Mouse (Mus musculus): Measurements from ENCODE around the gene Thap11. TPM values are rescaled to one million over a fixed set of nuclear protein-coding genes. Genes with fewer than 3 reads are reported as not detected.

Thap11 gene
- polyA plus RNA-seq, 1 experiment from 2014 or later, result 66.1 TPM

DNA sequence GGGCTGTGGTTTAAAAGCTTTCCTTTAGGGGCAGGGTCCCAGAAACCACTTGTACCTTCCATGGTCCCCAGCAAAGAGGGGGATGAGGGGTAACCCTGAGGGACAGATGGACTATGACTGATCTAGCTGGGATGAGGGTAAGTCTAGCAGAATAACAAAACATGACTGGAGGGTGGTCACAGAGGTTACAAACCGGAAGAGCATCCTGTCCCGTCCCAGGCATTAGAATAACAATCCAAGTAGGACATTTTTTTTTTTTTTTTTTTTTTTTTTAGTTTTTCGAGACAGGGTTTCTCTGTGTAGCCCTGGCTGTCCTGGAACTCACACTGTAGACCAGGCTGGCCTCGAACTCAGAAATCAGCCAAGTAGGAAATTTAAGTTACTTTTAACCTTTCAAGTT, 4.9 kb upstream of the Thap11 start:
- H3K4me2 ChIP-seq (replicated peaks; ENCODE audit: low read depth, low read length), result no peak overlapping the region
- 77% methylated on average over 3 of the region's 4 CpGs for WGBS
- H3K4me3 ChIP-seq (ENCODE audit: low read length), result no peak overlapping the region

DNA sequence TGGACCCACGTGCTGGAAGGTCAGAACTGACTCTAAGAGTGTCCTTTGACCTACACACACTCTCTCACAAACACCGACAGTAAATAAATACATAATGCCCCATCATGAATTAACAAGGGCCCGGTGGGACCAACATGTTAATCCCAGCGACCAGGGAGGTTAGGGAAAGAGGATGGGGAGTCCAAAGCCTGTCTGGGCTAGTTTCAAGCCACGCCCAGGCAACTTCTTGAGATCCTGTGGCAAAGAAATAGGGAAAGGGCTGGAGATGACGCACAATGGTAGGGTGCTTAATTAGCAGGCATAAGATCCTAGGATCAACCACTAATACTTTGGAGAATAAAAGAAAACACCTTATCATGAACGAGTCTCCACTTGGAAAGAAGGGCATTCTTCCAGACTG, 4.3 kb upstream of the Thap11 start:
- H3K4me1 ChIP-seq (ENCODE audit: insufficient read depth, low read length), result peaks cover 9% of the 10 kb centered on the region
- peak overlapping the region; percentile 37 for H3K4me2 ChIP-seq (replicated peaks; ENCODE audit: low read depth, low read length)
- H3K9ac ChIP-seq (replicated peaks; ENCODE audit: low read length), result no peak overlapping the region
- no peak overlapping the region for H3K27ac ChIP-seq (ENCODE audit: low read length)
- H3K9me3 ChIP-seq (ENCODE audit: low read length), result no peaks in the 10 kb centered on the region
- H3K4me3 ChIP-seq (ENCODE audit: low read length), result peak overlapping the region; percentile 16; the same call in 1 of the 2 replicates
- peaks cover 33% of the 10 kb centered on the region for H3K36me3 ChIP-seq (ENCODE audit: insufficient read depth, low read length)
- ATAC-seq (ENCODE audit: low FRiP score, low TSS enrichment), result no peak
- no peaks in the 10 kb centered on the region for H3K27me3 ChIP-seq (ENCODE audit: insufficient read depth, low read length)
- 76% methylated on average over 7 of the region's 7 CpGs for WGBS

More for the DNA sequence above, 4.9 kb upstream of the Thap11 start:
- no peak overlapping the region for H3K27ac ChIP-seq (ENCODE audit: low read length)
- no peak overlapping the region for H3K9ac ChIP-seq (replicated peaks; ENCODE audit: low read length)
- no peak for ATAC-seq (ENCODE audit: low FRiP score, low TSS enrichment)
- H3K9me3 ChIP-seq (ENCODE audit: low read length), result no peaks in the 10 kb centered on the region
- H3K27me3 ChIP-seq (ENCODE audit: insufficient read depth, low read length), result no peaks in the 10 kb centered on the region
- H3K36me3 ChIP-seq (ENCODE audit: insufficient read depth, low read length), result peaks cover 33% of the 10 kb centered on the region
- H3K4me1 ChIP-seq (ENCODE audit: insufficient read depth, low read length), result peaks cover 9% of the 10 kb centered on the region

DNA sequence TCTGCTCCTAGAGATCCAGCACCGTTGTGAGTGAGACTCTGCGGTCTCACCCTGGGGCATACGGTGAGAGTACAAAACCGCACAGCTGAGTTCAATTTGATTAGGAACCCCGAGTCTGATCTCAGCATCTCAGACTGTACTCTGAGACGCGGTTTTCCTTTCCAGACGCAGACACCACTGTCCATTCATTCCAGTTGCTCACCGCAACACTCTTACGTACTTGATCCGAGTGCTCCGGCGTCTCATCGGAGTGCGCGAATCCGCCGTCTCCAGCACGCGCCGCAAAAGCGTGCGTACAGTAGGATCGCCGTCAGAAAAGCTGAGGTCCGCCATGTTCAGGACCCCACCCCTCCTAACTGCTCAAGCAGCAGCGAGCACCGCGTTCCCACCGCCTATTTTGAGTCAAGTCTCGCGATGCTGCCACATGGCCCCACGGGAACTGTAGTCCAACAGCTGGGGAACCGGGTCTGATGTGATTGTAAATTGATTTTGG, 3.2 kb upstream of the Thap11 start:
- Histone ChIP-seq H3K9me3 (ENCODE audit: low read length) (no peaks in the 10 kb centered on the region), H3K27me3 (ENCODE audit: insufficient read depth, low read length) (no peaks in the 10 kb centered on the region), H3K9ac (replicated peaks; ENCODE audit: low read length) (peak overlapping the region; percentile 91), H3K4me1 (ENCODE audit: insufficient read depth, low read length) (peaks cover 19% of the 10 kb centered on the region), H3K36me3 (ENCODE audit: insufficient read depth, low read length) (peaks cover 24% of the 10 kb centered on the region), H3K4me3 (ENCODE audit: low read length) (peak overlapping the region; percentile 89), H3K4me2 (replicated peaks; ENCODE audit: low read depth, low read length) (peak overlapping the region; percentile 67), H3K27ac (ENCODE audit: low read length) (peak overlapping the region; percentile 78)
- peak; percentile 81 for ATAC-seq (ENCODE audit: low FRiP score, low TSS enrichment)
- under 1% methylated on average over 34 of the region's 34 CpGs for WGBS

DNA sequence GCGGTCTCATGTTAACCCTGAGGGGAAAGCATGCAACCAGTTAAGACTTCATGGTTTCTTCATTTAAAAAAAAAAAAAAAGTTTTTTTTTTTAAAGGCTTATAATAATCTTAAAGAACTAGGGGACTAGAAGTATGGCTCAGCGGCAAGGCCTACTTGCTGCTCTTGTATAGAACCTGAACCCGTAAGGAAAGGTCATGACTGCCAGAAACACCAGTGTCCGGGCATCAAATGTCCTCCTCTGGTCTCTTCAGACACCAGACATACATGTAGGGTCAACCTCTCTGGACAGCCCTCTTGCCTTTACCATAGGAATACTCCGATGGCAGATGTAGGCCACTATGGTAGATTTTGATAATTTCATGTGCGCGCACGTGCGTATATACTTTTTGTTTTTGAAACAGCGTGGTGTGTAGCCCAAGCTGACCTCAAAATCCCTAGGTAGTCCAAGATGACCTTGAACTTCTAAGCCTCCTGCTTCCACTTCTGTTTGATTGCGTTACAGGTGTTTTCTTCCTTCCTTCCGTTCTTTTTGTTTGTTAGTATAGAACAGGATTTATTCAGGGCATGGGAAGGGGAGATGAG, 2.7 kb upstream of the Thap11 start:
- Histone ChIP-seq H3K9ac (replicated peaks; ENCODE audit: low read length) (no peak overlapping the region), H3K9me3 (ENCODE audit: low read length) (no peaks in the 10 kb centered on the region), H3K36me3 (ENCODE audit: insufficient read depth, low read length) (peaks cover 19% of the 10 kb centered on the region), H3K4me3 (ENCODE audit: low read length) (peak overlapping the region; percentile 89), H3K27me3 (ENCODE audit: insufficient read depth, low read length) (no peaks in the 10 kb centered on the region), H3K4me1 (ENCODE audit: insufficient read depth, low read length) (peaks cover 24% of the 10 kb centered on the region), H3K4me2 (replicated peaks; ENCODE audit: low read depth, low read length) (no peak overlapping the region), H3K27ac (ENCODE audit: low read length) (no peak overlapping the region)
- WGBS, result 82% methylated on average over 12 of the region's 12 CpGs
- no peak for ATAC-seq (ENCODE audit: low FRiP score, low TSS enrichment)

DNA sequence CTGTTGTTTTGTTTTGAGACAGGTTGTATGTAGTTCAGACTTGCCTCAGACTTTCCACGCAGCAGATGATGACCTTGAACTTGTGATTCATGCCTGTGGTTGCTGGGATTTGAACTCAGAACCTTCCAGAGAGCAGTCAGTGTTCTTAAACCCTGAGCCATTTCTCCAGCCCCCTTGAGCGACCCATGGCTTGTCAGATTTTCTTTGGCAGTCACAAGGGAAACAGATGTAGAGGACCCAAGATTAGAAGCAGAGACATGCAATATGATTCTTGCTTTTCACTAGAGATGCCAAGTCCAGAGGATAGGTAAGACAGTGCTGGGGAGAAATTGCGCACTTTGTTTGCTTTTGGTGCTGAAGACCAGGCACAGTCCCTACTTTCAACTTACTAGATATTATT, 1.8 kb upstream of the Thap11 start, which contains the start of gene Cenpt:
Gene Cenpt (minus strand): TSS at position 101 of the 400 bp plus-strand sequence.
- H3K9ac ChIP-seq (replicated peaks; ENCODE audit: low read length), result no peak within 1 kb of the TSS
- no peak for ATAC-seq (ENCODE audit: low FRiP score, low TSS enrichment)
- WGBS, result 89% methylated on average over 3 of the region's 3 CpGs
- no peak within 1 kb of the TSS for H3K4me2 ChIP-seq (replicated peaks; ENCODE audit: low read depth, low read length)
- peaks cover 16% of the 10 kb centered on the region for H3K36me3 ChIP-seq (ENCODE audit: insufficient read depth, low read length)
- no peaks in the 10 kb centered on the region for H3K27me3 ChIP-seq (ENCODE audit: insufficient read depth, low read length)
- H3K9me3 ChIP-seq (ENCODE audit: low read length), result no peaks in the 10 kb centered on the region
- H3K4me1 ChIP-seq (ENCODE audit: insufficient read depth, low read length), result peaks cover 32% of the 10 kb centered on the region
- H3K4me3 ChIP-seq (ENCODE audit: low read length), result no peak within 1 kb of the TSS
- H3K27ac ChIP-seq (ENCODE audit: low read length), result no peak within 1 kb of the TSS

DNA sequence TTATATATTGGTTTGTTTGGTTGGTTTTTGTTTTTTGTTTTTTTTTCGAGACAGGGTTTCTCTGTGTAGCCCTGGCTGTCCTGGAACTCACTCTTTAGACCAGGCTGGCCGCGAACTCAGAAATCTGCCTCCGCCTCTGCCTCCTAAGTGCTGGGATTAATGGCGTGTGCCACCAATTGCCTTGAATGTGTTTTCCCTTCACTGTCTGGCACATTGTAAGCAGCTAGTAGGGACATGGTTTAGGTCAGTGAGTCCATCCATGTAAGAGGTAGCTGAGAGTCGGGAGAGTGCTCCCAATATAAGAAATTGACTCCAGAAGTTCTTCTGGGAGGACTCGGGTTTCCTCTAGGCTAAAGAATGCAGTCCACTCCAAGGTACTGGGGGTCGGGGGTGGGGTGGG, 629 bp upstream of the Thap11 start:
- Histone ChIP-seq H3K4me2 (replicated peaks; ENCODE audit: low read depth, low read length) (peak overlapping the region; percentile 95), H3K4me3 (ENCODE audit: low read length) (peak overlapping the region; percentile 84), H3K9me3 (ENCODE audit: low read length) (no peaks in the 10 kb centered on the region), H3K4me1 (ENCODE audit: insufficient read depth, low read length) (peaks cover 32% of the 10 kb centered on the region), H3K27ac (ENCODE audit: low read length) (peak overlapping the region; percentile 58; the same call in 1 of the 2 replicates), H3K9ac (replicated peaks; ENCODE audit: low read length) (peak overlapping the region; percentile 38; the same call in 1 of the 2 replicates), H3K36me3 (ENCODE audit: insufficient read depth, low read length) (peaks cover 6% of the 10 kb centered on the region), H3K27me3 (ENCODE audit: insufficient read depth, low read length) (no peaks in the 10 kb centered on the region)
- no peak; the same call in 1 of the 2 replicates for ATAC-seq (ENCODE audit: low FRiP score, low TSS enrichment)
- 23% methylated on average over 8 of the region's 8 CpGs for WGBS

DNA sequence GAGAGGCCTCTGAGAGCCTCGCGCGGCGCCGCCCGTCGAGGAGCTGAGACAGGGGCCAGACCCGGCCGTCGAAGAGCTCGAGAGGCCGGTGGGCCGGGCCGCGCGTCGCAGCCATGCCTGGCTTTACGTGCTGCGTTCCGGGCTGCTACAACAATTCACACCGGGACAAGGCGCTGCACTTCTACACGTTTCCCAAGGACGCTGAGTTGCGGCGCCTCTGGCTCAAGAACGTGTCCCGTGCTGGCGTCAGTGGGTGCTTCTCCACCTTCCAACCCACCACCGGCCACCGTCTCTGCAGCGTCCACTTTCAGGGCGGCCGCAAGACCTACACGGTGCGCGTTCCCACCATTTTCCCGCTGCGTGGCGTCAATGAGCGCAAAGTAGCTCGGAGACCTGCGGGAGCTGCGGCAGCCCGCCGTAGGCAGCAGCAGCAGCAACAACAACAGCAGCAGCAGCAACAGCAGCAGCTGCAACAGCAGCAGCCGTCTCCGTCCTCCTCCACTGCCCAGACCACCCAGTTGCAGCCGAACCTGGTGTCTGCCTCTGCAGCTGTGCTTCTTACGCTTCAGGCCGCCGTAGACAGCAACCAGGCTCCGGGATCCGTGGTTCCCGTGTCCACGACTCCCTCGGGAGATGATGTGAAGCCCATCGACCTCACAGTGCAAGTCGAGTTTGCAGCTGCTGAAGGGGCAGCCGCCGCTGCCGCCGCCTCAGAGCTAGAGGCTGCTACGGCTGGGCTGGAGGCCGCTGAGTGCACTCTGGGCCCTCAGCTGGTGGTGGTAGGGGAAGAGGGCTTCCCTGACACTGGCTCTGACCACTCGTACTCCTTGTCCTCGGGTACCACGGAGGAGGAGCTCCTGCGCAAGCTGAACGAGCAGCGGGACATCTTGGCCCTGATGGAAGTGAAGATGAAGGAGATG, 576 bp downstream of the Thap11 start:
- WGBS, result under 1% methylated on average over 71 of the region's 71 CpGs
- Histone ChIP-seq H3K27ac (ENCODE audit: low read length) (peak overlapping the region; percentile 87), H3K27me3 (ENCODE audit: insufficient read depth, low read length) (no peaks in the 10 kb centered on the region), H3K4me1 (ENCODE audit: insufficient read depth, low read length) (peaks cover 37% of the 10 kb centered on the region), H3K9ac (replicated peaks; ENCODE audit: low read length) (peak overlapping the region; percentile 81), H3K9me3 (ENCODE audit: low read length) (no peaks in the 10 kb centered on the region), H3K4me2 (replicated peaks; ENCODE audit: low read depth, low read length) (peak overlapping the region; percentile 95), H3K4me3 (ENCODE audit: low read length) (peak overlapping the region; percentile 84), H3K36me3 (ENCODE audit: insufficient read depth, low read length) (peaks cover 2% of the 10 kb centered on the region; the same call in 1 of the 2 replicates)
- ATAC-seq (ENCODE audit: low FRiP score, low TSS enrichment), result 0 out of 2 replicates have a peak, but pooled peaks have one; percentile 3

DNA sequence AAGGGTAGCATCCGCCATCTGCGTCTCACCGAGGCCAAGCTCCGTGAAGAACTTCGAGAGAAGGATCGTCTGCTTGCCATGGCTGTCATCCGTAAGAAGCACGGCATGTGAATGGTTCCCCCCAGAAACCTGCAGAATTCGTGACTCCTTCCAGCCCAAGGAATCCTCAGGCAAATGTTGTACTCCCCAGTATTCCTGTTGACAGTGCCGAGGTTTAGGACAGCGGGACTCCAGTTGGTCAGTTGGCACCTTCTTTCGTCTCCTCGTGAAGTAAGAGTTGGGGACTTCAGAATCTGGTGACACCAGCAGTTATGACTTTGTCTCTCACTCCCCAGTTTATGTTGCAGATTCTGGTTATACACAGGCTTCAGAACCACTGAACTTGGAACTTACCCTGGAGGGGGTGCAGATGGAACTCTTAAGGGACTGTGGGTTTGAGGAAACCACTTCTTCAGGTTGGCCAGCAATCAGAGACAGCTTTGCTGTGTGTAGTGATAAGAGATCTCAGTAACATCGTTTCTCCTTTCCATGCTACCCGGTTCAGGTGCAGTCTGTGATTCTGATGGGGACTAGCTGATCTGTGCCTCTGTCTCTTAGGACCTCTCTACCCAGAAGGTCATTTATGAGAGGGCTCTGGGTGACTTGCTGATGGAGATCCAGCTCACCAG, 1.4 kb downstream of the Thap11 start:
- Histone ChIP-seq H3K27me3 (ENCODE audit: insufficient read depth, low read length) (no peaks in the 10 kb centered on the region), H3K4me2 (replicated peaks; ENCODE audit: low read depth, low read length) (peak overlapping the region; percentile 95), H3K9ac (replicated peaks; ENCODE audit: low read length) (peak overlapping the region; percentile 81), H3K27ac (ENCODE audit: low read length) (peak overlapping the region; percentile 87; the same call in 1 of the 2 replicates), H3K4me3 (ENCODE audit: low read length) (peak overlapping the region; percentile 84), H3K4me1 (ENCODE audit: insufficient read depth, low read length) (peaks cover 33% of the 10 kb centered on the region), H3K36me3 (ENCODE audit: insufficient read depth, low read length) (peaks cover 2% of the 10 kb centered on the region; the same call in 1 of the 2 replicates), H3K9me3 (ENCODE audit: low read length) (no peaks in the 10 kb centered on the region)
- 12% methylated on average over 15 of the region's 15 CpGs for WGBS
- no peak for ATAC-seq (ENCODE audit: low FRiP score, low TSS enrichment)

DNA sequence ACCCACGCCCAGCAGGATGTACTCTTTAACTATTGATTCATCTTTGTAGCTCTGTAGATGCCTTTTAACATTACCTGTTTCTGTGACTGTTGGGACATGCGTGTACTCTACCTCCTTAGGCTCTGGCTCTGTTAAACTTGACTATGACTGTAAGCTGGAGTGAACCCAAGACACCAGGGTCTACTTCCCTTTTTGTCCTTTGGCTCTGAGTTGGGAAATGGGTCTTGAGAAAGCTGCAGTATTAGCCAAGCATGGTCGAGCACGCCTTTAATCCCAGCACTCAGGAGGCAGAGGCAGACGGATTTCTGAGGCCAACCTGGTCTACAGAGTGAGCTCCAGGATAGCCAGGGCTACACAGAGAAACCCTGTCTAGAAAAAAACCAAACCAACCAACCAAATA, 3.6 kb downstream of the Thap11 start:
- Histone ChIP-seq H3K9me3 (ENCODE audit: low read length) (no peaks in the 10 kb centered on the region), H3K27me3 (ENCODE audit: insufficient read depth, low read length) (no peaks in the 10 kb centered on the region), H3K36me3 (ENCODE audit: insufficient read depth, low read length) (peaks cover 2% of the 10 kb centered on the region; the same call in 1 of the 2 replicates), H3K4me3 (ENCODE audit: low read length) (no peak overlapping the region), H3K9ac (replicated peaks; ENCODE audit: low read length) (no peak overlapping the region), H3K27ac (ENCODE audit: low read length) (no peak overlapping the region), H3K4me1 (ENCODE audit: insufficient read depth, low read length) (peaks cover 45% of the 10 kb centered on the region), H3K4me2 (replicated peaks; ENCODE audit: low read depth, low read length) (no peak overlapping the region)
- ATAC-seq (ENCODE audit: low FRiP score, low TSS enrichment), result no peak
- 86% methylated on average over 5 of the region's 5 CpGs for WGBS

All from kidney, embryonic 16.5 days (tissue).